Mouse (Mus musculus) neural tube, embryonic 14.5 days (tissue): Measurements from ENCODE around the gene Slit3. TPM values are rescaled to one million over a fixed set of nuclear protein-coding genes. Genes with fewer than 3 reads are reported as not detected.

Experiments
- ATAC-seq: fragments of 200-750 bp; cut with Nextera tagmentation; 2 replicates; pipeline ENCODE4 v1.8.0; 2017; ENCODE audit warnings: low read depth, mild to moderate bottlenecking, moderate TSS enrichment, moderate library complexity
- H3K27ac ChIP-seq: fragments of 300-500 bp; sonication (generic); 2 replicates; pipeline ENCODE4 v1.5.1; 2014; ENCODE audit warnings: low read depth, mild to moderate bottlenecking, control low read depth, low read length, moderate library complexity, mixed read lengths
- H3K27me3 ChIP-seq: fragments of 300-500 bp; sonication (generic); 2 replicates; pipeline ENCODE4 v1.6.1; 2014; ENCODE audit warnings: low read length; ENCODE audit not compliant: control insufficient read depth, insufficient read depth
- H3K36me3 ChIP-seq: fragments of 300-500 bp; sonication (generic); 2 replicates; pipeline ENCODE4 v1.6.1; 2014; ENCODE audit warnings: low read length, mixed read lengths; ENCODE audit not compliant: control insufficient read depth, insufficient read depth
- H3K4me1 ChIP-seq: fragments of 300-500 bp; sonication (generic); 2 replicates; pipeline ENCODE4 v1.6.1; 2014; ENCODE audit warnings: low read length; ENCODE audit not compliant: control insufficient read depth, insufficient read depth
- H3K4me2 ChIP-seq: fragments of 300-500 bp; sonication (generic); 2 replicates; pipeline ENCODE4 v1.6.1; 2014; ENCODE audit warnings: mild to moderate bottlenecking, low read depth, low read length, control low read depth
- H3K4me3 ChIP-seq: fragments of 300-500 bp; sonication (generic); 2 replicates; pipeline ENCODE4 v1.5.1; 2014; ENCODE audit warnings: low read depth, low read length, control low read depth, mixed read lengths
- H3K9ac ChIP-seq: fragments of 300-500 bp; sonication (generic); replicated peaks from 2 replicates; pipeline ENCODE4 v1.6.1; 2014; ENCODE audit warnings: low read depth, mild to moderate bottlenecking, control low read depth, low read length, mixed read lengths
- H3K9me3 ChIP-seq: fragments of 300-500 bp; sonication (generic); 2 replicates; pipeline ENCODE4 v1.6.1; 2016; ENCODE audit warnings: low read length; ENCODE audit not compliant: control insufficient read depth
- WGBS: fragments of 180-500 bp; shearing (Covaris S2); extraction: QIAGEN DNeasy Blood & Tissue Kit; methylation state at CpG from one replicate; pipeline ENCODE4 v1.1.7; 2014; 5-methylcytosine and 5-hydroxymethylcytosine counted together
- polyA plus RNA-seq: library from polyadenylated mRNA; unstranded; fragments of >200 nt; fragmentation: Nextera tagmentation; extraction: Ambion mirVana; gene quantifications from 2 replicates; pipeline ENCODE4 v1.2.1, GENCODE M21; 2014

Gene Slit3
- polyA plus RNA-seq, 1 experiment from 2014 or later: 14.6 TPM

GRCm38 (mm10) chr11:35365510-35365931, 244.5 kb downstream of the Slit3 start:
- H3K4me1 ChIP-seq: no peaks in the 10 kb centered on the region; the same call in 1 of the 2 replicates
- peaks cover 6% of the 10 kb centered on the region; the same call in 1 of the 2 replicates for H3K27me3 ChIP-seq
- no peak for ATAC-seq
- H3K36me3 ChIP-seq: no peaks in the 10 kb centered on the region
- H3K9ac ChIP-seq: no peak overlapping the region
- no peak overlapping the region for H3K4me3 ChIP-seq
- H3K27ac ChIP-seq: no peak overlapping the region
- 7% methylated on average over 8 of the region's 8 CpGs for WGBS
- H3K4me2 ChIP-seq: no peak overlapping the region
- no peaks in the 10 kb centered on the region for H3K9me3 ChIP-seq

- H3K36me3 ChIP-seq: no peaks in the 10 kb centered on the region
- H3K4me1 ChIP-seq: no peaks in the 10 kb centered on the region; the same call in 1 of the 2 replicates
- H3K4me3 ChIP-seq: no peak overlapping the region
- H3K4me2 ChIP-seq: no peak overlapping the region
- no peak overlapping the region for H3K27ac ChIP-seq
- WGBS: 79% methylated on average over 4 of the region's 4 CpGs
- H3K9ac ChIP-seq: no peak overlapping the region
- H3K9me3 ChIP-seq: no peaks in the 10 kb centered on the region
- peaks cover 6% of the 10 kb centered on the region; the same call in 1 of the 2 replicates for H3K27me3 ChIP-seq
- no peak for ATAC-seq
Measured at GRCm38 (mm10) chr11:35366611-35367010, 245.6 kb downstream of the Slit3 start.

GRCm38 (mm10) chr11:35367248-35367647, 246.2 kb downstream of the Slit3 start:
- ATAC-seq: no peak
- H3K4me3 ChIP-seq: no peak overlapping the region
- 86% methylated on average over 4 of the region's 4 CpGs for WGBS
- no peak overlapping the region for H3K4me2 ChIP-seq
- H3K9me3 ChIP-seq: no peaks in the 10 kb centered on the region
- H3K9ac ChIP-seq: no peak overlapping the region
- H3K36me3 ChIP-seq: no peaks in the 10 kb centered on the region
- peaks cover 6% of the 10 kb centered on the region; the same call in 1 of the 2 replicates for H3K27me3 ChIP-seq
- H3K27ac ChIP-seq: no peak overlapping the region
- H3K4me1 ChIP-seq: no peaks in the 10 kb centered on the region; the same call in 1 of the 2 replicates

GRCm38 (mm10) chr11:35369964-35370363, 248.9 kb downstream of the Slit3 start:
- Histone ChIP-seq H3K36me3 (no peaks in the 10 kb centered on the region), H3K27me3 (peaks cover 6% of the 10 kb centered on the region; the same call in 1 of the 2 replicates), H3K4me2 (no peak overlapping the region), H3K9me3 (0 out of 2 replicates have a peak, but pooled peaks cover 2% of the 10 kb centered on the region), H3K4me1 (no peaks in the 10 kb centered on the region; the same call in 1 of the 2 replicates), H3K4me3 (no peak overlapping the region), H3K9ac (no peak overlapping the region), H3K27ac (no peak overlapping the region)
- 21% methylated on average over 7 of the region's 7 CpGs for WGBS
- ATAC-seq: no peak

- Histone ChIP-seq H3K27ac (no peak overlapping the region), H3K9ac (no peak overlapping the region), H3K4me2 (no peak overlapping the region), H3K27me3 (peaks cover 6% of the 10 kb centered on the region; the same call in 1 of the 2 replicates), H3K4me1 (no peaks in the 10 kb centered on the region; the same call in 1 of the 2 replicates), H3K36me3 (no peaks in the 10 kb centered on the region), H3K4me3 (no peak overlapping the region), H3K9me3 (0 out of 2 replicates have a peak, but pooled peaks cover 2% of the 10 kb centered on the region)
- 20% methylated on average over 5 of the region's 5 CpGs for WGBS
- ATAC-seq: no peak
Measured at GRCm38 (mm10) chr11:35370705-35371104, 249.7 kb downstream of the Slit3 start.

GRCm38 (mm10) chr11:35372410-35372809, 251.4 kb downstream of the Slit3 start:
- no peak overlapping the region for H3K9ac ChIP-seq
- no peaks in the 10 kb centered on the region for H3K36me3 ChIP-seq
- no peak overlapping the region for H3K4me3 ChIP-seq
- peaks cover 6% of the 10 kb centered on the region; the same call in 1 of the 2 replicates for H3K27me3 ChIP-seq
- H3K4me1 ChIP-seq: no peaks in the 10 kb centered on the region
- 92% methylated on average over 3 of the region's 3 CpGs for WGBS
- H3K27ac ChIP-seq: no peak overlapping the region
- H3K9me3 ChIP-seq: 0 out of 2 replicates have a peak, but pooled peaks cover 2% of the 10 kb centered on the region
- H3K4me2 ChIP-seq: no peak overlapping the region
- ATAC-seq: no peak

GRCm38 (mm10) chr11:35375072-35375471, 254.0 kb downstream of the Slit3 start:
- no peaks in the 10 kb centered on the region for H3K36me3 ChIP-seq
- ATAC-seq: no peak
- no peaks in the 10 kb centered on the region for H3K4me1 ChIP-seq
- 69% methylated on average over 4 of the region's 4 CpGs for WGBS
- H3K9me3 ChIP-seq: 0 out of 2 replicates have a peak, but pooled peaks cover 2% of the 10 kb centered on the region
- no peak overlapping the region for H3K4me2 ChIP-seq
- no peak overlapping the region for H3K9ac ChIP-seq
- H3K27me3 ChIP-seq: no peaks in the 10 kb centered on the region; the same call in 1 of the 2 replicates
- H3K4me3 ChIP-seq: no peak overlapping the region
- H3K27ac ChIP-seq: no peak overlapping the region

GRCm38 (mm10) chr11:35378802-35379201, 257.8 kb downstream of the Slit3 start:
- Histone ChIP-seq H3K36me3 (no peaks in the 10 kb centered on the region), H3K9ac (no peak overlapping the region), H3K27me3 (no peaks in the 10 kb centered on the region), H3K27ac (no peak overlapping the region), H3K4me1 (no peaks in the 10 kb centered on the region), H3K9me3 (no peaks in the 10 kb centered on the region), H3K4me2 (no peak overlapping the region), H3K4me3 (no peak overlapping the region)
- ATAC-seq: no peak
- WGBS: 78% methylated on average over 7 of the region's 7 CpGs

GRCm38 (mm10) chr11:35379407-35379806, 258.4 kb downstream of the Slit3 start:
- no peak overlapping the region for H3K9ac ChIP-seq
- no peaks in the 10 kb centered on the region for H3K9me3 ChIP-seq
- no peak overlapping the region for H3K27ac ChIP-seq
- H3K27me3 ChIP-seq: no peaks in the 10 kb centered on the region
- no peaks in the 10 kb centered on the region for H3K36me3 ChIP-seq
- no peak overlapping the region for H3K4me2 ChIP-seq
- H3K4me3 ChIP-seq: no peak overlapping the region
- WGBS: 87% methylated on average over 7 of the region's 7 CpGs
- no peak for ATAC-seq
- H3K4me1 ChIP-seq: no peaks in the 10 kb centered on the region
